Mouse (Mus musculus) C2C12 (cell line): Measurements from ENCODE around the gene Nit1.

Experiments used
- CTCF ChIP-seq: IDR thresholded peaks from one replicate; pipeline ENCODE4 v1.5.1; 2011; ENCODE audit not compliant: control insufficient read depth, insufficient read depth, insufficient read length
- MYOD1 ChIP-seq: IDR thresholded peaks from one replicate; pipeline ENCODE4 v1.6.1; 2011; ENCODE audit warnings: low read depth; ENCODE audit not compliant: control insufficient read depth, insufficient read length
- USF1 ChIP-seq: IDR thresholded peaks from one replicate; pipeline ENCODE4 v1.6.1; 2011; ENCODE audit warnings: low read depth, mild to moderate bottlenecking, control low read depth, moderate library complexity

DNA sequence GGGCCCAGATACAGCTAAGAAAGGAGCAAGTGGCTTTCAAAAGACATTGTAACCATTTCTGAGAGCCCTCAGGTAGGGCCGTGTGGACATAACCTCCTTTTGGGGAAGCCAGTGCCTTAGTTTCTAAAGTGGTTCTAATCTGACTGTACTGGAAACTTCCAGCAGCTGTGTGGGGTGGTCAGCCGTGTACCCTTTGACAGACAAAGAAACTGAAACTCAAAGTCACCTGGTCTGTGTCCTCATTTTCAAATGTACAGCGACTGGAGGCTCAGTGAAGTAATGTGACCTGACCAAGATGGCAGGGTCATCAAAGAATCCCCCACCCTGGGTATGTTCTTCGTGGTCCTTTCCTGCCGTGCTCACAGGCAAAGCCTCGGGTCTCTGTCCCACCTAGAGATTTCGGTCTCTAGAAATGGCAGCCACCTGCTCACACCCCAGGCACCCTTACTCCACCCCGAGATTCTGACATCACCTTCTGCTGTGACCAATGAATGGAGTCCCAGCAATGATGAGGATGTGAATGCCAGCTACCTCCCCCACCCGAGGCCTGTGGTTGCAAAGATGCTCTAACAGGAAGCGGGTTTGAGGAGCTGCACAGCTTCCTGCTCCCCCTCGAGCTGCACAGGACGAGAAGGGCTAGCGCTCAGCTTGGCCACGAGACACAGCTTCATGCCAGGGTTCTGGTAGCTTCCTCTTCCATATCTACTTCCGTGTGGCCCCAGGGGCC is 43.1 kb upstream of the Nit1 start, which contains the start of gene Arhgap30:
- no peak for TF ChIP-seq CTCF
- no peak for TF ChIP-seq USF1
- no peak for TF ChIP-seq MYOD1
